Mouse (Mus musculus) forebrain, embryonic 10.5 days (tissue): ENCODE results near the gene Xntrpc. TPM values are rescaled to one million over a fixed set of nuclear protein-coding genes. Genes with fewer than 3 reads are reported as not detected.
A peak's percentile ranks its signal among the peaks of the same experiment; 100 is the strongest.
"Not testable (repeated sequence)": the region's sequence is repeated elsewhere in the genome, so short reads cannot be mapped to it uniquely, and the experiment has no call there.

Experiments
- DNase-seq: peaks from one replicate; pipeline ENCODE4 v3.0.0-alpha.2; 2017; ENCODE audit warnings: low spot score; ENCODE audit errors: extremely low spot score
- H3K27ac ChIP-seq: fragments of 300-500 bp; sonication (generic); 2 replicates; pipeline ENCODE4 v1.5.1; 2016; ENCODE audit warnings: mild to moderate bottlenecking
- H3K27me3 ChIP-seq: fragments of 300-500 bp; sonication (generic); 2 replicates; pipeline ENCODE4 v1.6.1; 2016; ENCODE audit warnings: mild to moderate bottlenecking; ENCODE audit not compliant: poor library complexity, severe bottlenecking
- H3K36me3 ChIP-seq: fragments of 300-500 bp; sonication (generic); replicated peaks from 2 replicates; pipeline ENCODE4 v1.6.1; 2016; ENCODE audit warnings: mild to moderate bottlenecking, moderate library complexity
- H3K4me1 ChIP-seq: fragments of 300-500 bp; sonication (generic); 2 replicates; pipeline ENCODE4 v1.6.1; 2016
- H3K4me3 ChIP-seq: fragments of 300-500 bp; sonication (generic); 2 replicates; pipeline ENCODE4 v1.5.1; 2016; ENCODE audit warnings: mild to moderate bottlenecking, moderate library complexity
- H3K9me3 ChIP-seq: fragments of 300-500 bp; sonication (generic); 2 replicates; pipeline ENCODE4 v1.6.1; 2016; ENCODE audit warnings: mild to moderate bottlenecking, moderate library complexity
- WGBS: fragments of 180-500 bp; shearing (Covaris S2); methylation state at CpG from one replicate; pipeline ENCODE4 v1.1.7; 2016; 5-methylcytosine and 5-hydroxymethylcytosine counted together
- polyA plus RNA-seq: library from polyadenylated mRNA; unstranded; fragments of >200 nt; fragmentation: Nextera tagmentation; extraction: Ambion mirVana; gene quantifications from 2 replicates; pipeline ENCODE4 v1.2.1, GENCODE M21; 2016

The Xntrpc gene
- polyA plus RNA-seq, 1 experiment from 2014 or later = 1.9 TPM

DNA sequence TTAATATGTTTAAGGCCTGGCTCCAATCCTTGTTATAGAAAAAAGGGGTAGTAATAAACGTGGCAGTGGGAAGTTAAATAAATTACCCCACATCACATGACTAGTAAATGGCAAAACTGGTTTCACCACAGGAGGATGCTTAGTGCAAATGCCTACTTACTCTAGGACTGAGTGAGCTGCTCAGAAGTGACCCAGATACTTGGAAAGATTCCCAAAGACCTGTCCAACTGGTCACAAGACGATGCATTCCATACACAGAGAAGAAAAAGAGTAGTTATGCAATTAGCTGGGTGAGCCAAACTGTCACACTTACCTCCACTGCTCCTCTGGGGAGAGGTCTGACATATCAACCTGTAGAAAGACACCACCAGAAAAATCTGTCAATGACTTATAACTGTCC lies 23.2 kb upstream of the Xntrpc start:
- Histone ChIP-seq H3K4me1 (no peaks in the 10 kb centered on the region), H3K27ac (no peak overlapping the region), H3K36me3 (peaks cover 65% of the 10 kb centered on the region), H3K27me3 (no peaks in the 10 kb centered on the region), H3K9me3 (no peaks in the 10 kb centered on the region), H3K4me3 (no peak overlapping the region)
- WGBS = 88% methylated on average over 2 of the region's 2 CpGs
- no peak for DNase-seq

DNA sequence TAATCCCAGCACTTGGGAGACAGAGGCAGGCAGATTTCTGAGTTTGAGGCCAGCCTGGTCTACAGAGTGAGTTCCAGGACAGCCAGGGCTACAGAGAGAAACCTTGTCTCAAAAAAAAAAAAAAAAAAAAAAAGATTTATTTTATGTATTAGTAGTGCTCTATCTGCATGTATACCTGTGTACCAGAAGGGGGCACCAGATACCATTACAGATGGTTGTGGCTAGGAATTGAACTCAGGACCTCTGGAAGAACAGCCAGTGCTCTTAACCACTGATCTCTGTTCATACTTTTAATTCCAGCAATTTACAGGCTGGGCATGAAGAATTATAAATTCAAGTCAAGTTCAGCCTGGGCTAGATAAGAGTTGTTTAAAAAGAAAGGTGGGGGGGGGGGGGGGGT lies 17.0 kb upstream of the Xntrpc start:
- not testable (repeated sequence) for H3K4me3 ChIP-seq, DNase-seq, H3K27me3 ChIP-seq, H3K4me1 ChIP-seq, H3K9me3 ChIP-seq, H3K27ac ChIP-seq
- peaks cover 52% of the 10 kb centered on the region for H3K36me3 ChIP-seq

DNA sequence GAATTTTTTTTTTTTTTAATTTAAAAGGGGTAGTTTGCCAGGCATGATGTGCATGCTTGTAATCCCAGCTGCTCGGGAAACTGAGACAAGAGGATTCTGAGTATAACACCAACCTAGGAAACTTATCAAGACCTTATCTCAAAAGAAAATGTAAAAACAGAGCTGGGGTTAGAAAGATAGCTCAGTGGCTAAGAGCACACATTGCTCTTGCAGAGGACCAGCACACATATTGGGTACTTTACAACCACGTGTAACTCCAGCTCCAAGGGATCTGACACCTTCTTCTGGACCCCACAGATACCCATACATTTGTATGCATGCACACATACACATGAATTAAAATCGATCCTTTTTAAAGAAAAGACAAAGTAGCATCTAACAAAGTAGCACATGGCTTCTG lies 4.2 kb upstream of the Xntrpc start:
- H3K36me3 ChIP-seq = peaks cover 57% of the 10 kb centered on the region
- DNase-seq = no peak
- peaks cover 20% of the 10 kb centered on the region for H3K4me1 ChIP-seq
- H3K4me3 ChIP-seq = no peak overlapping the region
- WGBS = 89% methylated on average over 3 of the region's 3 CpGs
- H3K27me3 ChIP-seq = no peaks in the 10 kb centered on the region
- no peaks in the 10 kb centered on the region for H3K9me3 ChIP-seq
- H3K27ac ChIP-seq = no peak overlapping the region

DNA sequence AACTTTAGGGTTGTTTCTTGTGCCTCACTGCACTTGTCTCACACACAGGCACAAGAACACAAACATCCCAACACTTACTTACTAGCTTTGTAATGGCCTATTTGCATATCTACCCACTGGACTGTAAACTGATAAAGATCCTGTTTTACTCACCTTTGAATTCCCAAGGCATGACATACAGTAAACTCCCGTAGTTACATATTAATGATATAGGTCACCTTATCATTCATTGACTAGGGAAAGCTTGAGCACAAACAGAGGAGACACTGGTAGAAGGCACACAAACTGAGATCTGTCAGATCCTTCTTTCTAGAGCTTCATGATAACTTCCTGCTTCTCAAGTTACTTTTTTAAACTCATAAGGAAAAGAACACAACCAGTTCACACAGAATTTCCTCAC lies 3.3 kb upstream of the Xntrpc start:
- H3K9me3 ChIP-seq = no peaks in the 10 kb centered on the region
- DNase-seq = no peak
- H3K4me3 ChIP-seq = no peak overlapping the region
- 100% methylated on average over 1 of the region's 1 CpGs for WGBS
- no peaks in the 10 kb centered on the region for H3K27me3 ChIP-seq
- peaks cover 25% of the 10 kb centered on the region for H3K4me1 ChIP-seq
- peaks cover 51% of the 10 kb centered on the region for H3K36me3 ChIP-seq
- H3K27ac ChIP-seq = no peak overlapping the region

DNA sequence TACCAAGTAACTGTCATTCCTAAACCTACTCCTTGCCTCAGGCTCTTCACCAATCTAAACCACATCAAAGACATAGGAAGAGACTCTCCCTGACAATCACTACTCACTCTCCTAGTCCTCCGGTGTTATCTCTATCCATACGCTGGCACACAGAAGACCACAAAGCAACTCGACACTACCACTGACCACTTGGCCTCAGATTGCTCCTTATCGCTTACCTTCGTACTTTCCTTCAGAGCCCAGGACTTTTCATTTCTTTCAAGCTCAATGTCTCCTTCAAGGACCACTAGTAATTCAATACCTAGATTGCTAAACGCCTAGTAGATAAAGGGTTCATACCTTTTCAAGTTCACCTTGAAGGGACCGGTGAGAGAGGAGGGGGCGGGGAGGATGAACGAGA lies 1.6 kb upstream of the Xntrpc start:
- Histone ChIP-seq H3K36me3 (peaks cover 50% of the 10 kb centered on the region), H3K4me1 (peaks cover 25% of the 10 kb centered on the region), H3K9me3 (no peaks in the 10 kb centered on the region), H3K27me3 (no peaks in the 10 kb centered on the region), H3K27ac (no peak overlapping the region), H3K4me3 (peak overlapping the region; percentile 69)
- WGBS = 93% methylated on average over 9 of the region's 9 CpGs
- DNase-seq = no peak

DNA sequence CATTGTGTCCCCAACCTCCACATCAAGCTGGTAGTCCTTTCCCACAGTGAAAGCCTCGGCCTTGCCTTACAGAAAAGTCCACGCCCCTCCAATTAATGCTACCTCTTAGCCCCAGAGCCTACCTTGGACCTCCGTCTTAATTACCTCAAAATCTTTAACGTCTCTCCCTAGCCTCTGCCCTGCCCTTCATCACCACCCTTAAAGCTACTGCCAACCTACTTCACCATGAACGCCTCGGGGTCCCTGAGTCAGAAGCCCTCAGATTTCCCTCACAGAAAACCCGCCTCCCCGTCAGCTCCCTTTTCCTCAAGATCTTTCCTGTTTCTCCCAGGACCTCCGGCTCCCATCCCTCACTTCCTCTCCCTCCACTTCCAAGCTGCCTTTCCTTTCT lies 863 bp upstream of the Xntrpc start:
- Histone ChIP-seq H3K27me3 (no peaks in the 10 kb centered on the region), H3K4me3 (peak overlapping the region; percentile 69), H3K27ac (peak overlapping the region; percentile 93), H3K4me1 (peaks cover 25% of the 10 kb centered on the region), H3K9me3 (no peaks in the 10 kb centered on the region), H3K36me3 (peaks cover 47% of the 10 kb centered on the region)
- no peak for DNase-seq
- 1% methylated on average over 9 of the region's 9 CpGs for WGBS

DNA sequence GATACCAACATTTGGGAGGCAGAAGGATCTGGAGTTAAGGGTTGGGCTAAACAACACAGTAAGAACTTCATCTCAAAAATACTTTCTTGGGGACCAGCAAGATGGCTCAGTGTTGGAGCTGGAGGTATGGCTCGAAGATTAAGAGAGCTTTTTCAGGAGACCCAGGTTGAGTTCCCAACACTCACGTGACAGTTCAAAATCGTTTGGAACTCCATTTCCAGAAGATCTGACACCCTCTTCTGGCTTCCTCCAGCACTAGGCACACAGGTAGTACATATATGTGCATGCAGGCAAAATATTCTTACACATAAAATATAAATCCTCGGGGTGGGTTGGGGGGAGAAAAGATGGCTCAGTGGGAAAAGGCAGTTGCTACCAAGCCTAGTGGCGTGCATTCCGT lies 850 bp downstream of the Xntrpc start:
- Histone ChIP-seq H3K27ac (peak overlapping the region; percentile 93), H3K36me3 (peaks cover 45% of the 10 kb centered on the region), H3K9me3 (no peaks in the 10 kb centered on the region), H3K4me1 (peaks cover 25% of the 10 kb centered on the region), H3K27me3 (no peaks in the 10 kb centered on the region), H3K4me3 (peak overlapping the region; percentile 69)
- no peak for DNase-seq
- WGBS = 89% methylated on average over 6 of the region's 6 CpGs

DNA sequence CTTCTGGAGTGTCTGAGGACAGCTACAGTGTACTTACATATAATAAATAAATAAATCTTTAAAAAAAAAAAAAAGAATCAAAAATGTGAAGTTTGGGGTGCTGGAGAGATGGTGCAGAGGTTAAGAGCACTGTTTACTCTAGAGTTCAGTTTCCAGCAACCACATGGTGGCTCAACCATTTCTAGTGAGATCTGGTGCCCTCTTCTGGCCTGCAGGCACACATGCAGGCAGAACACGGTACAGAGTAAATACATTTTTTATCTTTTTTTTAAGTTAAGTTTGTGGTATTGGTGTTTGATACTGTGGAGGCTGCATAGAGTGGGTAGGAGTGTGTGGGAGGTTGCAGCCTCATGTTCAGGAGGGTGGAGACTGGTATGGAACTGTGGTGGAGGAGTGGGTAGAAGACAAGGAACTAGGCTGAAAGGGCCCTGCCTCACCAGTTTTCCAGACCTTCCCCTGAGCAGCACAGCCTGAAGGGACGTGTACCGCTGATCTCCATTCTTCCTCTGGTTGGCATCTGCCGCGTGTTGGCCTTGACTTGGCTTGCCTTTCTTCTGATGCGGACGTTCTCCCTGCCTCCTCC lies 11.3 kb downstream of the Xntrpc start:
- DNase-seq = no peak
- WGBS = 86% methylated on average over 7 of the region's 7 CpGs
- Histone ChIP-seq H3K27ac (no peak overlapping the region), H3K9me3 (no peaks in the 10 kb centered on the region), H3K36me3 (peaks cover 98% of the 10 kb centered on the region), H3K4me1 (no peaks in the 10 kb centered on the region), H3K4me3 (no peak overlapping the region), H3K27me3 (no peaks in the 10 kb centered on the region)

DNA sequence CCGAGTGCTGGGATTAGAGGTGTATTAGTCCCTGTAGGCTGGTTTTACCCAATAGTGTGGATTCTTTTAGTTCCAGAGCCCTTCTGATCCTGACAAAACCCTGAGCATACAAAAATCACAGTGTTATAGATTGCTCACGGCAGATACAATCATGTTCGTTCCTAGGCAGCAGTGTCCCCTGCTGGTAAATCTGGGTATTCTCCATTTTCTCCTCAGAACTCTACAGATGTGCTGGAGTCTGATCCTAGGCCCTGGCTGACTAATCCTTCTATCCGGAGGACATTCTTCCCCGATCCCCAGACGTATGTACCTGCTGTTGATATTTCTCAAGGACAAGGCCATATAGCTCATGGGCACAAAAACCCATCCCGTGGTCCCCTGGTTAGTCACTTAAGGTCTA lies 13.0 kb downstream of the Xntrpc start:
- no peak for DNase-seq
- H3K9me3 ChIP-seq = no peaks in the 10 kb centered on the region
- no peak overlapping the region for H3K27ac ChIP-seq
- 83% methylated on average over 7 of the region's 7 CpGs for WGBS
- H3K4me3 ChIP-seq = no peak overlapping the region
- no peaks in the 10 kb centered on the region for H3K4me1 ChIP-seq
- H3K27me3 ChIP-seq = no peaks in the 10 kb centered on the region
- peaks cover 98% of the 10 kb centered on the region for H3K36me3 ChIP-seq

DNA sequence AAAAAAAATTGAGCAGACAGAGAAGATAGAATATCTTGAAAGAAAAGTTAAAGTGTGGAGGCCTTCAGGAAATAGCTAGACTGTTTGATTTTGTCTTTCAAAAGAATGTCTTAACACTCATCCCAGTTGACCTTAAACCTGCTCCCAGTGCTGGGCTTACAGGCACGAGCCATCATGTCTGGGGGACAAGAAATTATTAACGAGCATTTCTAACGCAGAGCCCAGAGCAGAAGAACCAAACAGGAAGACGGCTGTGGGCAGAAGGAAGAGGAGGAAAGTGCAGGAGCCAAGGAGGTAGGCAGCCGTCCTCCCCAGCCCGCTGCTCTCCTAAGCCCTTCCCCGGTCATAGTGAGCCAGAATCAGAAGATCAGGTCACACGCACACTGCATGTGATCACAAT lies 14.8 kb downstream of the Xntrpc start:
- Histone ChIP-seq H3K9me3 (no peaks in the 10 kb centered on the region), H3K36me3 (peaks cover 98% of the 10 kb centered on the region), H3K27me3 (no peaks in the 10 kb centered on the region), H3K4me1 (no peaks in the 10 kb centered on the region), H3K4me3 (no peak overlapping the region), H3K27ac (no peak overlapping the region)
- WGBS = 91% methylated on average over 8 of the region's 8 CpGs
- no peak for DNase-seq

DNA sequence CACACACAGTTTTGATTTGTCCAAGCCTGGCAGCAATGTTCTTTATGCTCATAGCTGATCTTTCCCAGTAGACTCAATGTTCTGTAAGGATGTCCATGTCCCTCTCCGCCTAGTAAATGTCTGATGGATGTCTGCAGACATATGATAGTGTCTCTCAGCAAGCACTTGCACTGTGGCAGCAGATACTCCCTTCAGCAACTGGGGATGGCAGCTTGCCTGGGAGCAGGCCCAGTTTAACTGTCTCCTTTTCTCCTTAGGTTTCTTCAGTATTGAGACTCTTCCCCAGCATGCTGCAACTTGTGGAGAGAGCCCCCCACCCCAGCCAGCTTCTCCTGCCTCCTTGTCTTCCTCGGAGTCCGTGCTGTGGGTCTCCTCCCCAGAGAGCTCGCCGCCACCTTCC lies 16.3 kb downstream of the Xntrpc start:
- no peak for DNase-seq
- Histone ChIP-seq H3K9me3 (no peaks in the 10 kb centered on the region), H3K36me3 (peaks cover 99% of the 10 kb centered on the region), H3K27me3 (no peaks in the 10 kb centered on the region), H3K4me3 (no peak overlapping the region), H3K27ac (no peak overlapping the region), H3K4me1 (no peaks in the 10 kb centered on the region)
- over 99% methylated on average over 5 of the region's 5 CpGs for WGBS

DNA sequence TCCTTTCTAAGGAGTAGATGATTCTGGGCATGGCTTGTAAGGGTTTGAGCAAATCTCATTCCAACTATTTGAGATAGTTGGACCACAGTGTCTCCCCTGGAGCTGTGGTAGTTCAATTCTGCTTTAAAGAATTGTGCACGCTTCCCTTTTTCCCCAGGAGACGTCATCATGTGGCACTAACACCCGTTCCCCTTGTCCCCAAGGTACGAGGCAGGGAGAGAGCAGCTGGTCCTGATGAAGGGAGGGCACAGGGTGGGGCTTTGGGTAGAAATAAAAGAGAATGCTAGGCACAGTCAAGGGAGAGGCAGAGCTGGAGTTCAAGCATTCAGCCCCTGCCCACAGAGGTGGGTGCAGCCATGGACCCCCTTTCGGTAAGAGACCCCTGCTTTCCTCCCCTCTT lies 17.3 kb downstream of the Xntrpc start, which contains the start of gene Trpc2:
Gene Trpc2, plus strand, starts transcription at position 301 of the 400 bp plus-strand sequence.
- no peaks in the 10 kb centered on the region for H3K9me3 ChIP-seq
- H3K36me3 ChIP-seq = peaks cover 99% of the 10 kb centered on the region
- H3K4me3 ChIP-seq = no peak within 1 kb of the TSS
- no peaks in the 10 kb centered on the region for H3K27me3 ChIP-seq
- H3K27ac ChIP-seq = no peak within 1 kb of the TSS
- WGBS = 83% methylated on average over 5 of the region's 5 CpGs
- DNase-seq = no peak
- no peaks in the 10 kb centered on the region for H3K4me1 ChIP-seq

DNA sequence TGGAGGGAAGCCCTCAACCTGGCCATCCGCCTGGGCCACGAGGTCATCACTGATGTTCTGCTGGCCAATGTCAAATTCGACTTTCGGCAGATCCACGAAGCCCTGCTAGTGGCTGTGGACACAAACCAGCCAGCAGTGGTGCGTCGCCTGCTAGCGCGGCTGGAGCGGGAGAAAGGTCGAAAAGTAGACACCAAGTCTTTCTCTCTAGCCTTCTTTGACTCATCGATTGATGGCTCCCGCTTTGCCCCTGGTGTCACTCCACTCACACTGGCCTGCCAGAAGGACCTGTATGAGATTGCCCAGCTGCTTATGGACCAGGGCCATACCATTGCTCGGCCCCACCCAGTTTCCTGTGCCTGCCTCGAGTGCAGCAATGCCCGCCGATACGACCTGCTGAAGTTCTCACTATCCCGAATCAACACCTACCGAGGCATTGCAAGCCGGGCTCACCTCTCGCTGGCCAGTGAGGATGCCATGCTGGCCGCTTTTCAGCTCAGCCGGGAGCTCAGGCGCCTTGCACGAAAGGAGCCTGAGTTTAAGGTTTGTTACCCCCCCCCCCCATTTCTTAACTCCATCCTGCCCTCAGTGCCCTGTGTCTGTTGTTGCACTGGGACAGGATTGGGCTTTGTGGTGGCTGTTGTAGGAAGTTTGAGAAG lies 18.7 kb downstream of the Xntrpc start:
- DNase-seq = no peak
- no peak overlapping the region for H3K4me3 ChIP-seq
- H3K9me3 ChIP-seq = no peaks in the 10 kb centered on the region
- peaks cover 99% of the 10 kb centered on the region for H3K36me3 ChIP-seq
- no peak overlapping the region for H3K27ac ChIP-seq
- no peaks in the 10 kb centered on the region for H3K27me3 ChIP-seq
- 95% methylated on average over 26 of the region's 26 CpGs for WGBS
- H3K4me1 ChIP-seq = no peaks in the 10 kb centered on the region
